Mouse (Mus musculus): ENCODE data around the gene Nmt1. TPM values are rescaled to one million over a fixed set of nuclear protein-coding genes. Genes with fewer than 3 reads are reported as not detected.
A peak's percentile ranks its signal among the peaks of the same experiment; 100 is the strongest.

Gene Nmt1
- polyA plus RNA-seq, 1 experiment: 58.8 TPM

- under 1% methylated on average over 39 of the region's 41 CpGs for WGBS
- peak; percentile 98 for DNase-seq
- Histone ChIP-seq H3K4me1 (ENCODE audit: control insufficient read depth, insufficient read depth, low read length) (peaks cover 6% of the 10 kb centered on the region), H3K4me3 (replicated peaks; ENCODE audit: insufficient read depth, low read depth, low read length) (peak overlapping the region; percentile 59), H3K27me3 (ENCODE audit: control insufficient read depth, insufficient read depth, low read length) (no peaks in the 10 kb centered on the region), H3K27ac (ENCODE audit: insufficient read depth, low read length) (peak overlapping the region; percentile 51; the same call in 1 of the 2 replicates)
- TF ChIP-seq POLR2A (IDR thresholded peaks at IDR 0.05; ENCODE audit: borderline replicate concordance, insufficient read depth, low read length) (peak; percentile 58; the same call in 1 of the 2 replicates), CTCF (IDR thresholded peaks at IDR 0.05; ENCODE audit: borderline replicate concordance, insufficient read depth, low read depth, low read length) (no peak)
Measured at GRCm38 (mm10) chr11:103016930-103017329, 11.1 kb upstream of the Nmt1 start.

- no peak overlapping the region for H3K27ac ChIP-seq (ENCODE audit: insufficient read depth, low read length)
- no peaks in the 10 kb centered on the region for H3K27me3 ChIP-seq (ENCODE audit: control insufficient read depth, insufficient read depth, low read length)
- no peak for TF ChIP-seq CTCF (IDR thresholded peaks at IDR 0.05; ENCODE audit: borderline replicate concordance, insufficient read depth, low read depth, low read length)
- no peak for TF ChIP-seq POLR2A (IDR thresholded peaks at IDR 0.05; ENCODE audit: borderline replicate concordance, insufficient read depth, low read length)
- no peak overlapping the region for H3K4me3 ChIP-seq (replicated peaks; ENCODE audit: insufficient read depth, low read depth, low read length)
- peaks cover 6% of the 10 kb centered on the region for H3K4me1 ChIP-seq (ENCODE audit: control insufficient read depth, insufficient read depth, low read length)
- 77% methylated on average over 9 of the region's 9 CpGs for WGBS
- no peak for DNase-seq
Measured at GRCm38 (mm10) chr11:103017661-103018060, 10.3 kb upstream of the Nmt1 start.

- TF ChIP-seq POLR2A (IDR thresholded peaks at IDR 0.05; ENCODE audit: borderline replicate concordance, insufficient read depth, low read length): no peak
- no peak for TF ChIP-seq CTCF (IDR thresholded peaks at IDR 0.05; ENCODE audit: borderline replicate concordance, insufficient read depth, low read depth, low read length)
- Histone ChIP-seq H3K4me1 (ENCODE audit: control insufficient read depth, insufficient read depth, low read length) (peaks cover 6% of the 10 kb centered on the region), H3K4me3 (replicated peaks; ENCODE audit: insufficient read depth, low read depth, low read length) (no peak overlapping the region), H3K27ac (ENCODE audit: insufficient read depth, low read length) (no peak overlapping the region), H3K27me3 (ENCODE audit: control insufficient read depth, insufficient read depth, low read length) (no peaks in the 10 kb centered on the region)
- WGBS: 75% methylated on average over 6 of the region's 6 CpGs
- DNase-seq: no peak
Measured at GRCm38 (mm10) chr11:103018860-103019259, 9.1 kb upstream of the Nmt1 start.

GRCm38 (mm10) chr11:103019325-103019724 lies 8.7 kb upstream of the Nmt1 start:
- no peak for DNase-seq
- Histone ChIP-seq H3K4me1 (ENCODE audit: control insufficient read depth, insufficient read depth, low read length) (peaks cover 6% of the 10 kb centered on the region), H3K4me3 (replicated peaks; ENCODE audit: insufficient read depth, low read depth, low read length) (no peak overlapping the region), H3K27ac (ENCODE audit: insufficient read depth, low read length) (no peak overlapping the region), H3K27me3 (ENCODE audit: control insufficient read depth, insufficient read depth, low read length) (no peaks in the 10 kb centered on the region)
- 92% methylated on average over 7 of the region's 7 CpGs for WGBS
- no peak for TF ChIP-seq POLR2A (IDR thresholded peaks at IDR 0.05; ENCODE audit: borderline replicate concordance, insufficient read depth, low read length)
- TF ChIP-seq CTCF (IDR thresholded peaks at IDR 0.05; ENCODE audit: borderline replicate concordance, insufficient read depth, low read depth, low read length): no peak

GRCm38 (mm10) chr11:103020713-103021335 lies 7.2 kb upstream of the Nmt1 start:
- Histone ChIP-seq H3K27ac (ENCODE audit: insufficient read depth, low read length) (no peak overlapping the region), H3K27me3 (ENCODE audit: control insufficient read depth, insufficient read depth, low read length) (no peaks in the 10 kb centered on the region), H3K4me1 (ENCODE audit: control insufficient read depth, insufficient read depth, low read length) (peaks cover under 1% of the 10 kb centered on the region), H3K4me3 (replicated peaks; ENCODE audit: insufficient read depth, low read depth, low read length) (no peak overlapping the region)
- peak; percentile 15; the same call in 1 of the 2 replicates for TF ChIP-seq CTCF (IDR thresholded peaks at IDR 0.05; ENCODE audit: borderline replicate concordance, insufficient read depth, low read depth, low read length)
- TF ChIP-seq POLR2A (IDR thresholded peaks at IDR 0.05; ENCODE audit: borderline replicate concordance, insufficient read depth, low read length): no peak
- peak in 1 of 2 experiments; percentile 37 for DNase-seq
- WGBS: 39% methylated on average over 3 of the region's 3 CpGs

GRCm38 (mm10) chr11:103023974-103024373 lies 4.0 kb upstream of the Nmt1 start:
- WGBS: 90% methylated on average over 3 of the region's 3 CpGs
- no peak for DNase-seq
- TF ChIP-seq POLR2A (IDR thresholded peaks at IDR 0.05; ENCODE audit: borderline replicate concordance, insufficient read depth, low read length) (no peak), CTCF (IDR thresholded peaks at IDR 0.05; ENCODE audit: borderline replicate concordance, insufficient read depth, low read depth, low read length) (no peak)
- Histone ChIP-seq H3K27ac (ENCODE audit: insufficient read depth, low read length) (no peak overlapping the region), H3K4me1 (ENCODE audit: control insufficient read depth, insufficient read depth, low read length) (no peaks in the 10 kb centered on the region), H3K4me3 (replicated peaks; ENCODE audit: insufficient read depth, low read depth, low read length) (no peak overlapping the region), H3K27me3 (ENCODE audit: control insufficient read depth, insufficient read depth, low read length) (no peaks in the 10 kb centered on the region)

DNA sequence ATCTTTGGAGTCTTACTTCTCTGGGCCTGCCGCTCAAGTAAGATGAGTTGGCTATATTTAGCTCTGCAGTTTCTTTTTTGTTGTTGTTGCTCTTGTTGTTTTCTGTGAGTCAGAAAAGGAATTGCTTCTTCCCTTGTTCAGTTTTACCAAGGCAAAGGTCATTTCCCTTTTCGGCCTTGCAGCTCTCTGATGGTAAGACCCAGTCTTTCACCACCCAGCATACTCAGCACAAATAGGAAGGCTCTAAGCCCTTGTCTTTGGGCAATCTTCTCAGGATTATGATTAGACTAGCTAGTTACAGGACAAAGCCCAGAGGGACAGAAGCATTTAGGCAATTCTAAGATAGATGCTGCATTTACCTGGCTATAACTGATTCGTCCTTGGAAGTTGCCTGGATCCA lies 1.1 kb upstream of the Nmt1 start:
- Histone ChIP-seq H3K27me3 (ENCODE audit: control insufficient read depth, insufficient read depth, low read length) (no peaks in the 10 kb centered on the region), H3K4me3 (replicated peaks; ENCODE audit: insufficient read depth, low read depth, low read length) (no peak overlapping the region), H3K27ac (ENCODE audit: insufficient read depth, low read length) (no peak overlapping the region), H3K4me1 (ENCODE audit: control insufficient read depth, insufficient read depth, low read length) (peaks cover 1% of the 10 kb centered on the region; the same call in 1 of the 2 replicates)
- 92% methylated on average over 3 of the region's 3 CpGs for WGBS
- DNase-seq: no peak
- TF ChIP-seq POLR2A (IDR thresholded peaks at IDR 0.05; ENCODE audit: borderline replicate concordance, insufficient read depth, low read length) (no peak), CTCF (IDR thresholded peaks at IDR 0.05; ENCODE audit: borderline replicate concordance, insufficient read depth, low read depth, low read length) (no peak)

DNA sequence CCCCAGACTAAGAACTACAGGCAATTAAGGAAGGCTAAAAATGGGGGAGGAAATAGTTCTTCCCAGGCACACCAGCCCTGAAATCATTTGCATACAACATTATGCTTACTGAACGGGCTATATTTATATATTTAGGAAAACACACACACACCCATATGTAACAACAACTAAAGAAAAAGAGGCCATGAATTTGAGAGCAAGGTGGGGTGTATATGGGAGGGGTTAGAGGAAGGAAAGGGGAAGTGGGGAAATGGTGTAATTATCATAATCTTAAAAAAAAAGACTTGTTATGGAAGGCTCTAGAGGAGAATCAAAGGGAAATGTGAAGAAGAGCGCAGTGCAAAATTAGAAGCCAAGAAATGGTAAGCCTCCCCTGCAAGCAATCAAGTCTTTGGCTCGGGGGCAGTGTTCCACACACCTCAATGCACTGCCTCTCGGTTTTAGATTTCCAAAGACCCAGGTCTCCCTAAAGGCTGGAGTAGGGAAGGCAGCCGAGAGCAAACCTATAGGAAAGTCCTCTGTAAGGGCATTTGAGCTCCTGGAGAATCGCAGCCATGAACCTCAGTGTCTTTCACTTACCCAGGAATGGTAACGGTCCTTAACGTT lies 317 bp upstream of the Nmt1 start:
- 15% methylated on average over 8 of the region's 8 CpGs for WGBS
- TF ChIP-seq POLR2A (IDR thresholded peaks at IDR 0.05; ENCODE audit: borderline replicate concordance, insufficient read depth, low read length): no peak
- TF ChIP-seq CTCF (IDR thresholded peaks at IDR 0.05; ENCODE audit: borderline replicate concordance, insufficient read depth, low read depth, low read length): no peak
- H3K4me1 ChIP-seq (ENCODE audit: control insufficient read depth, insufficient read depth, low read length): peaks cover 5% of the 10 kb centered on the region; the same call in 1 of the 2 replicates
- H3K27ac ChIP-seq (ENCODE audit: insufficient read depth, low read length): peak overlapping the region; percentile 73
- no peak for DNase-seq
- peak overlapping the region; percentile 93 for H3K4me3 ChIP-seq (replicated peaks; ENCODE audit: insufficient read depth, low read depth, low read length)
- no peaks in the 10 kb centered on the region for H3K27me3 ChIP-seq (ENCODE audit: control insufficient read depth, insufficient read depth, low read length)

All from cerebellum, adult 2 months (tissue).